Mouse (Mus musculus) midbrain, postnatal 0 days (tissue): ENCODE results near the gene Rnf5. TPM values are rescaled to one million over a fixed set of nuclear protein-coding genes. Genes with fewer than 3 reads are reported as not detected.

Experiments
- ATAC-seq: fragments of 200-750 bp; cut with Nextera tagmentation; 2 replicates; pipeline ENCODE4 v1.8.0; 2017; ENCODE audit warnings: moderate number of reproducible peaks, mild to moderate bottlenecking, moderate TSS enrichment, moderate library complexity; ENCODE audit not compliant: low FRiP score
- DNase-seq: peaks from one replicate; pipeline ENCODE4 v3.0.0-alpha.2; 2015; ENCODE audit warnings: low spot score
- H3K27ac ChIP-seq: fragments of 300-500 bp; sonication (generic); 2 replicates; pipeline ENCODE4 v1.5.1; 2014; ENCODE audit warnings: low read depth, mild to moderate bottlenecking, low read length, mixed read lengths
- H3K27me3 ChIP-seq: fragments of 300-500 bp; sonication (generic); 2 replicates; pipeline ENCODE4 v1.6.1; 2014; ENCODE audit warnings: low read length, control low read depth, mixed read lengths; ENCODE audit not compliant: insufficient read depth
- H3K36me3 ChIP-seq: fragments of 300-500 bp; sonication (generic); 2 replicates; pipeline ENCODE4 v1.6.1; 2014; ENCODE audit warnings: low read length, control low read depth, mixed read lengths; ENCODE audit not compliant: insufficient read depth
- H3K4me1 ChIP-seq: fragments of 300-500 bp; sonication (generic); 2 replicates; pipeline ENCODE4 v1.6.1; 2014; ENCODE audit warnings: mild to moderate bottlenecking, control low read depth, antibody characterized with exemption, low read length, mixed read lengths; ENCODE audit not compliant: insufficient read depth
- H3K4me2 ChIP-seq: fragments of 300-500 bp; sonication (generic); 2 replicates; pipeline ENCODE4 v1.6.1; 2014; ENCODE audit warnings: low read depth, mild to moderate bottlenecking, low read length, mixed read lengths; ENCODE audit not compliant: poor library complexity, severe bottlenecking
- H3K4me3 ChIP-seq: fragments of 300-500 bp; sonication (generic); 2 replicates; pipeline ENCODE4 v1.5.1; 2014; ENCODE audit warnings: low read depth, mild to moderate bottlenecking, low read length, moderate library complexity
- H3K9ac ChIP-seq: fragments of 300-500 bp; sonication (generic); replicated peaks from 2 replicates; pipeline ENCODE4 v1.6.1; 2014; ENCODE audit warnings: mild to moderate bottlenecking, low read length, moderate library complexity, mixed read lengths; ENCODE audit not compliant: poor library complexity, severe bottlenecking
- H3K9me3 ChIP-seq: fragments of 300-500 bp; sonication (generic); 2 replicates; pipeline ENCODE4 v1.6.1; 2016; ENCODE audit warnings: low read length, control low read depth
- CTCF ChIP-seq: IDR thresholded peaks from 2 replicates; pipeline ENCODE4 v1.5.1; 2016; ENCODE audit warnings: antibody characterized with exemption, mild to moderate bottlenecking
- WGBS: fragments of 180-500 bp; shearing (Covaris S2); extraction: QIAGEN DNeasy Blood & Tissue Kit; methylation state at CpG from one replicate; pipeline ENCODE4 v1.1.7; 2014; 5-methylcytosine and 5-hydroxymethylcytosine counted together
- polyA plus RNA-seq: library from polyadenylated mRNA; unstranded; fragments of >200 nt; fragmentation: Nextera tagmentation; extraction: Ambion mirVana; gene quantifications from 2 replicates; pipeline ENCODE4 v1.2.1, GENCODE M21; 2015
- total RNA-seq: library from RNA; depleted of rRNA; stranded (reverse); fragments of >200 nt; gene quantifications from 2 replicates; pipeline ENCODE4 v1.2.3, GENCODE M21; 2014

Gene Rnf5
- total and polyA plus RNA-seq, 2 experiments from 2014 or later, result 59.0 to 236 TPM

DNA sequence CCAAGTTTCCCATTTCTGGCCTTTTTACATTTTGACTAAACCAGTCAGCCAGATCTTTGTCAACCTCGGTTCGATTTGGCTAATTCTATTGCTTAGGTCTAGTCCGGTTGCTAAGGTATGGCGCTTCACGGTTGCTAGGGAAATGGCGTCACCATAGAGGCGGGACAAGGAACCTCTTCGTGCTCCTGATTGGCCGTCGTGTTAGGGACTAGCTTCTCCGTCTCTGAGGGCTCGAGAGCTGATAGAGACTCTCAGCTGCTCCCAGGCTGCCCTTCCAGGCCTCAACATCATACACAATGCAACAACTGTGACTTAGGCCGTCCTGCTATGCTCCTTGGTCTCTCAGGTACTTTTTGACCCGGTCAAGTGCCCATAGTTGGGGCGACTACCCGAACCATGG is 41.1 kb upstream of the Rnf5 start, which contains the start of gene Fkbpl:
Fkbpl (plus strand) TSS at position 157 of the 400 bp plus-strand sequence.
- Histone ChIP-seq H3K27me3 (no peaks in the 10 kb centered on the region), H3K4me3 (peak within 1 kb of the TSS; percentile 43), H3K36me3 (peaks cover 11% of the 10 kb centered on the region), H3K27ac (peak within 1 kb of the TSS; percentile 52; the same call in 1 of the 2 replicates), H3K4me1 (peaks cover 7% of the 10 kb centered on the region), H3K4me2 (peak within 1 kb of the TSS; percentile 55), H3K9me3 (no peaks in the 10 kb centered on the region), H3K9ac (peak within 1 kb of the TSS; percentile 44)
- DNase-seq (peak; percentile 98), ATAC-seq (peak; percentile 73)
- no peak for TF ChIP-seq CTCF
- 1% methylated on average over 16 of the region's 16 CpGs for WGBS

GRCm38 (mm10) chr17:34643944-34644343 is 40.5 kb upstream of the Rnf5 start:
- Histone ChIP-seq H3K4me2 (no peak overlapping the region), H3K27me3 (no peaks in the 10 kb centered on the region), H3K36me3 (peaks cover 4% of the 10 kb centered on the region; the same call in 1 of the 2 replicates), H3K4me3 (no peak overlapping the region), H3K9me3 (no peaks in the 10 kb centered on the region), H3K27ac (no peak overlapping the region), H3K9ac (no peak overlapping the region), H3K4me1 (peaks cover 7% of the 10 kb centered on the region)
- ATAC-seq (no peak), DNase-seq (no peak)
- no peak for TF ChIP-seq CTCF
- 84% methylated on average over 10 of the region's 10 CpGs for WGBS

GRCm38 (mm10) chr17:34643379-34643778 is 39.9 kb upstream of the Rnf5 start:
- Histone ChIP-seq H3K27me3 (no peaks in the 10 kb centered on the region), H3K4me1 (peaks cover 7% of the 10 kb centered on the region), H3K27ac (no peak overlapping the region), H3K4me3 (no peak overlapping the region), H3K9ac (no peak overlapping the region), H3K9me3 (no peaks in the 10 kb centered on the region), H3K36me3 (0 out of 2 replicates have a peak, but pooled peaks cover under 1% of the 10 kb centered on the region), H3K4me2 (no peak overlapping the region)
- no peak for TF ChIP-seq CTCF
- DNase-seq, result no peak
- no peak for ATAC-seq
- WGBS, result 88% methylated on average over 4 of the region's 4 CpGs

- Histone ChIP-seq H3K9me3 (no peaks in the 10 kb centered on the region), H3K4me3 (no peak overlapping the region), H3K9ac (no peak overlapping the region), H3K36me3 (no peaks in the 10 kb centered on the region), H3K27me3 (no peaks in the 10 kb centered on the region), H3K4me1 (no peaks in the 10 kb centered on the region; the same call in 1 of the 2 replicates), H3K4me2 (no peak overlapping the region), H3K27ac (no peak overlapping the region)
- no peak for ATAC-seq
- WGBS, result 91% methylated on average over 3 of the region's 3 CpGs
- DNase-seq, result no peak
- no peak for TF ChIP-seq CTCF
Observed at GRCm38 (mm10) chr17:34641945-34642344, 38.5 kb upstream of the Rnf5 start.

DNA sequence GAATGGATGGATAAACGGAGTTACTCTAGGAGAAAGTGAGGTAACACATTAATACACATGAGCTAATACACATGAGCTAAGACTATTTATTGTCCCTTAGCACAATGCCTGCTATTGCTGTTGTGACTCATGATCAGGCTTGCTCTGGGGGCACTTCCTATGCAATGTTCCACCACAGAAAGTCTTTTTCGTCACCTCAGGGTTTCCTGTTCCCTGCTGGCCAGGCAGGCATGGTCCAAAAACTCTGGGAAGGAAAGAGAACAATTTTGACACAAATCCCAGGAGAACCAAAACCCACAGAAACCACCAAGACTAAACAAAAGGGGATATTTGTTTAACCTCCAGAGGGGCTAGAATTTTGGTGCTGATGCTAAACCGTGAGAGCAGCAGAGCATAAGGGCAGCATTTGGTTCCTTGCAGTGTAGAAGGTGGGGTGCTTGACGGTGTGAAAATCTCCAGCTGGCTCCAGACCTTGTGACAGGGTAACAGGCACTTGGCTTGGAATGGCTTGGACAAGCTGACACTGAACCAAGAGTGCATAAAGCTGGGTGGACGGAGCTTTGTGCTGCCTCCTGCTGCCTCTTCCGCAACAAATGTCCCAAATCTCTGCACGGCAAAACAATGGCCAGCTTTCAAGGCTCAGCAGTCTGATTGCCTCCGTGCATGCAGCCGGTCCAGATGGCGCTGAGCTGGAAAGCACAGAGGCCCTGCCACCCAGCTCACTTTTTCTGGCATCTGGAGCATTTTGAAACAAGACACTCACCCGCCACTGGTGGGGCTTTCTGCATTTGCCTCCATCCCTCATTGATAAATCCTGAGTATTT is 37.5 kb upstream of the Rnf5 start:
- Histone ChIP-seq H3K9ac (no peak overlapping the region), H3K4me2 (no peak overlapping the region), H3K4me1 (no peaks in the 10 kb centered on the region), H3K27ac (peak overlapping the region; percentile 32; the same call in 1 of the 2 replicates), H3K27me3 (no peaks in the 10 kb centered on the region), H3K4me3 (no peak overlapping the region), H3K36me3 (no peaks in the 10 kb centered on the region), H3K9me3 (no peaks in the 10 kb centered on the region)
- TF ChIP-seq CTCF, result peak; percentile 26; the same call in 1 of the 2 replicates
- ATAC-seq (no peak), DNase-seq (peak; percentile 73)
- 12% methylated on average over 11 of the region's 11 CpGs for WGBS
